Mouse (Mus musculus) gastrocnemius, adult 8-10 months (tissue): Measurements from ENCODE around the gene Lce6a. TPM values are rescaled to one million over a fixed set of nuclear protein-coding genes. Genes with fewer than 3 reads are reported as not detected.

Experiments used
- DNase-seq, 2 experiments: peaks; one replicate each; pipeline ENCODE4 v3.0.0; 2022; ENCODE audit warnings: low spot score in 2 of 2
- total RNA-seq, 4 experiments: library from RNA; stranded (reverse); gene quantifications; 2 replicates each; pipeline ENCODE4 v1.2.4; 2022

Lce6a gene
- not detected for total RNA-seq

GRCm38 (mm10) chr3:92621560-92621959, at the start of gene Lce6a:
TSS of gene Lce6a (minus strand) at chr3:92621660.
- DNase-seq = no peak

GRCm38 (mm10) chr3:92670215-92670614, 48.8 kb upstream of the Lce6a start, which contains the start of gene Lce1a2:
TSS of gene Lce1a2 (minus strand) at chr3:92670315.
- no peak for DNase-seq

GRCm38 (mm10) chr3:92656826-92657225, 35.4 kb upstream of the Lce6a start, which contains the start of gene Lce1b:
TSS of gene Lce1b (minus strand) at chr3:92656926.
- DNase-seq = no peak

- DNase-seq = no peak
Measured at GRCm38 (mm10) chr3:92648207-92648606, 26.7 kb upstream of the Lce6a start, which contains the start of gene Lce1a1. TSS of gene Lce1a1 (minus strand) at chr3:92648307.

GRCm38 (mm10) chr3:92639854-92640253, 18.4 kb upstream of the Lce6a start:
- DNase-seq = no peak

- no peak for DNase-seq
Measured at GRCm38 (mm10) chr3:92638653-92638991, 17.2 kb upstream of the Lce6a start.

GRCm38 (mm10) chr3:92637745-92638652, 16.5 kb upstream of the Lce6a start:
- no peak for DNase-seq

- DNase-seq = no peak
Measured at GRCm38 (mm10) chr3:92609804-92610203, 11.7 kb downstream of the Lce6a start.

- no peak for DNase-seq
Measured at GRCm38 (mm10) chr3:92607392-92607791, 14.1 kb downstream of the Lce6a start, which contains the start of gene 2210017I01Rik. TSS of gene 2210017I01Rik (minus strand) at chr3:92607492.

GRCm38 (mm10) chr3:92602169-92602568, 19.3 kb downstream of the Lce6a start:
- no peak for DNase-seq

- DNase-seq = no peak
Measured at GRCm38 (mm10) chr3:92600456-92600855, 21.0 kb downstream of the Lce6a start.

GRCm38 (mm10) chr3:92599973-92600372, 21.5 kb downstream of the Lce6a start:
- no peak for DNase-seq

GRCm38 (mm10) chr3:92598429-92598828, 23.0 kb downstream of the Lce6a start:
- DNase-seq = no peak

- no peak for DNase-seq
Measured at GRCm38 (mm10) chr3:92588858-92589257, 32.6 kb downstream of the Lce6a start, which contains the start of gene Smcp. TSS of gene Smcp (minus strand) at chr3:92588997.

- DNase-seq = no peak
Measured at GRCm38 (mm10) chr3:92587190-92587589, 34.3 kb downstream of the Lce6a start.

GRCm38 (mm10) chr3:92585055-92585454, 36.4 kb downstream of the Lce6a start:
- DNase-seq = no peak

GRCm38 (mm10) chr3:92583164-92583826, 38.2 kb downstream of the Lce6a start:
- DNase-seq = no peak

GRCm38 (mm10) chr3:92579508-92579907, 42.0 kb downstream of the Lce6a start:
- DNase-seq = no peak

GRCm38 (mm10) chr3:92578652-92579413, 42.6 kb downstream of the Lce6a start:
- no peak for DNase-seq

- no peak for DNase-seq
Measured at GRCm38 (mm10) chr3:92573449-92574041, 47.9 kb downstream of the Lce6a start, which contains the start of gene Ivl. TSS of gene Ivl (minus strand) at chr3:92573735.
